Mouse (Mus musculus) cerebellum, adult 2 months (tissue): ENCODE results near the gene Cdkn2a. TPM values are rescaled to one million over a fixed set of nuclear protein-coding genes. Genes with fewer than 3 reads are reported as not detected.

Experiments
- DNase-seq, 2 experiments: peaks; one replicate each; pipeline ENCODE4 v3.0.0; 2021
- H3K27ac ChIP-seq: fragments of 200-500 bp; 2 replicates; pipeline ENCODE4 v1.5.1; 2012; ENCODE audit warnings: low read length, control low read depth, inconsistent platforms; ENCODE audit not compliant: insufficient read depth
- H3K27me3 ChIP-seq: fragments of 200-500 bp; 2 replicates; pipeline ENCODE4 v1.6.1; 2012; ENCODE audit warnings: inconsistent platforms, mild to moderate bottlenecking, low read length, moderate library complexity; ENCODE audit not compliant: control insufficient read depth, insufficient read depth
- H3K4me1 ChIP-seq: fragments of 200-500 bp; 2 replicates; pipeline ENCODE4 v1.6.1; 2011; ENCODE audit warnings: low read length; ENCODE audit not compliant: control insufficient read depth, insufficient read depth
- H3K4me3 ChIP-seq: fragments of 200-500 bp; replicated peaks from 2 replicates; pipeline ENCODE3; 2011; ENCODE audit warnings: mild to moderate bottlenecking, low read depth, low read length, control low read depth; ENCODE audit not compliant: insufficient read depth
- CTCF ChIP-seq: fragments of 200-500 bp; IDR thresholded peaks from 2 replicates; pipeline ENCODE4 v1.5.1; 2011; ENCODE audit warnings: low read depth, mild to moderate bottlenecking, control low read depth, low read length, moderate library complexity, borderline replicate concordance; ENCODE audit not compliant: insufficient read depth
- POLR2A ChIP-seq: fragments of 200-500 bp; IDR thresholded peaks from 2 replicates; pipeline ENCODE4 v1.6.1; 2011; ENCODE audit warnings: low read length, control low read depth, borderline replicate concordance; ENCODE audit not compliant: insufficient read depth
- whole genome bisulfite sequencing: fragments of 180-500 bp; shearing (Covaris S2); methylation state at CpG from one replicate; pipeline ENCODE4 v1.1.7; 2018; 5-methylcytosine and 5-hydroxymethylcytosine counted together
- polyA plus RNA-seq: library from polyadenylated mRNA; depleted of rRNA; stranded (reverse); fragments of >200 nt; gene quantifications from 2 replicates; pipeline ENCODE4 v1.2.3, GENCODE M21; 2012

Gene Cdkn2a
- polyA plus RNA-seq, 1 experiment, result not detected

GRCm38 (mm10) chr4:89303281-89303995 is 9.0 kb upstream of the Cdkn2a start:
- no peak overlapping the region for H3K4me3 ChIP-seq

GRCm38 (mm10) chr4:89302129-89302528 is 7.7 kb upstream of the Cdkn2a start:
- DNase-seq, result no peak
- no peak overlapping the region for H3K27ac ChIP-seq

More at GRCm38 (mm10) chr4:89303281-89303995, 9.0 kb upstream of the Cdkn2a start:
- TF ChIP-seq CTCF (no peak), POLR2A (no peak)
- peaks cover 13% of the 10 kb centered on the region; the same call in 1 of the 2 replicates for H3K27me3 ChIP-seq
- 7% methylated on average over 14 of the region's 14 CpGs for WGBS
- H3K4me1 ChIP-seq, result no peaks in the 10 kb centered on the region
- H3K27ac ChIP-seq, result no peak overlapping the region
- no peak for DNase-seq

GRCm38 (mm10) chr4:89299721-89300120 is 5.3 kb upstream of the Cdkn2a start:
- no peak for TF ChIP-seq POLR2A
- no peak for TF ChIP-seq CTCF
- 41% methylated on average over 2 of the region's 2 CpGs for WGBS
- DNase-seq, result no peak
- no peak overlapping the region for H3K4me3 ChIP-seq
- peaks cover 6% of the 10 kb centered on the region; the same call in 1 of the 2 replicates for H3K27me3 ChIP-seq
- no peak overlapping the region for H3K27ac ChIP-seq
- no peaks in the 10 kb centered on the region for H3K4me1 ChIP-seq

More at GRCm38 (mm10) chr4:89302129-89302528, 7.7 kb upstream of the Cdkn2a start:
- peaks cover 8% of the 10 kb centered on the region; the same call in 1 of the 2 replicates for H3K27me3 ChIP-seq
- no peak overlapping the region for H3K4me3 ChIP-seq
- WGBS, result 24% methylated on average over 1 of the region's 1 CpGs
- H3K4me1 ChIP-seq, result no peaks in the 10 kb centered on the region
- TF ChIP-seq POLR2A, result no peak
- no peak for TF ChIP-seq CTCF

GRCm38 (mm10) chr4:89295441-89296220 is 1.2 kb upstream of the Cdkn2a start:
- peak overlapping the region; percentile 54 for H3K4me3 ChIP-seq
- peaks cover 6% of the 10 kb centered on the region; the same call in 1 of the 2 replicates for H3K27me3 ChIP-seq
- H3K4me1 ChIP-seq, result peaks cover 4% of the 10 kb centered on the region; the same call in 1 of the 2 replicates
- DNase-seq, result no peak
- WGBS, result 11% methylated on average over 31 of the region's 31 CpGs
- TF ChIP-seq POLR2A (no peak), CTCF (no peak)
- no peak overlapping the region for H3K27ac ChIP-seq

GRCm38 (mm10) chr4:89294091-89294485 is 365 bp downstream of the Cdkn2a start:
- no peak for TF ChIP-seq CTCF
- no peak for TF ChIP-seq POLR2A
- Histone ChIP-seq H3K4me3 (peak overlapping the region; percentile 54), H3K27me3 (peaks cover 7% of the 10 kb centered on the region; the same call in 1 of the 2 replicates), H3K4me1 (peaks cover 4% of the 10 kb centered on the region; the same call in 1 of the 2 replicates), H3K27ac (no peak overlapping the region)
- 4% methylated on average over 26 of the region's 26 CpGs for WGBS
- DNase-seq, result no peak

GRCm38 (mm10) chr4:89293516-89293915 is 937 bp downstream of the Cdkn2a start:
- DNase-seq, result no peak
- TF ChIP-seq POLR2A, result no peak
- no peak for TF ChIP-seq CTCF
- WGBS, result 47% methylated on average over 7 of the region's 7 CpGs

GRCm38 (mm10) chr4:89289028-89289427 is 5.4 kb downstream of the Cdkn2a start:
- Histone ChIP-seq H3K4me1 (0 out of 2 replicates have a peak, but pooled peaks cover under 1% of the 10 kb centered on the region), H3K4me3 (no peak overlapping the region), H3K27me3 (peaks cover 1% of the 10 kb centered on the region; the same call in 1 of the 2 replicates), H3K27ac (no peak overlapping the region)
- DNase-seq, result no peak
- TF ChIP-seq POLR2A (no peak), CTCF (no peak)
- 4% methylated on average over 4 of the region's 4 CpGs for WGBS

More at GRCm38 (mm10) chr4:89293516-89293915, 937 bp downstream of the Cdkn2a start:
- peaks cover 7% of the 10 kb centered on the region; the same call in 1 of the 2 replicates for H3K27me3 ChIP-seq
- H3K4me3 ChIP-seq, result no peak overlapping the region
- no peak overlapping the region for H3K27ac ChIP-seq
- peaks cover 4% of the 10 kb centered on the region; the same call in 1 of the 2 replicates for H3K4me1 ChIP-seq

GRCm38 (mm10) chr4:89286566-89286965 is 7.9 kb downstream of the Cdkn2a start:
- no peak for DNase-seq
- WGBS, result 3% methylated on average over 1 of the region's 1 CpGs

More at GRCm38 (mm10) chr4:89286566-89286965, 7.9 kb downstream of the Cdkn2a start:
- Histone ChIP-seq H3K27ac (no peak overlapping the region), H3K4me3 (no peak overlapping the region), H3K4me1 (no peaks in the 10 kb centered on the region), H3K27me3 (peaks cover 8% of the 10 kb centered on the region; the same call in 1 of the 2 replicates)
- no peak for TF ChIP-seq CTCF
- no peak for TF ChIP-seq POLR2A
